Mouse (Mus musculus) lung, adult 18-20 months (tissue): Measurements from ENCODE around the gene AY074887.
"Not testable (repeated sequence)": the region's sequence is repeated elsewhere in the genome, so short reads cannot be mapped to it uniquely, and the experiment has no call there.

Experiments used
- DNase-seq, 2 experiments: peaks; one replicate each; pipeline ENCODE4 v3.0.0; 2022; ENCODE audit warnings: mixed read lengths in 2 of 2

Gene AY074887

DNA sequence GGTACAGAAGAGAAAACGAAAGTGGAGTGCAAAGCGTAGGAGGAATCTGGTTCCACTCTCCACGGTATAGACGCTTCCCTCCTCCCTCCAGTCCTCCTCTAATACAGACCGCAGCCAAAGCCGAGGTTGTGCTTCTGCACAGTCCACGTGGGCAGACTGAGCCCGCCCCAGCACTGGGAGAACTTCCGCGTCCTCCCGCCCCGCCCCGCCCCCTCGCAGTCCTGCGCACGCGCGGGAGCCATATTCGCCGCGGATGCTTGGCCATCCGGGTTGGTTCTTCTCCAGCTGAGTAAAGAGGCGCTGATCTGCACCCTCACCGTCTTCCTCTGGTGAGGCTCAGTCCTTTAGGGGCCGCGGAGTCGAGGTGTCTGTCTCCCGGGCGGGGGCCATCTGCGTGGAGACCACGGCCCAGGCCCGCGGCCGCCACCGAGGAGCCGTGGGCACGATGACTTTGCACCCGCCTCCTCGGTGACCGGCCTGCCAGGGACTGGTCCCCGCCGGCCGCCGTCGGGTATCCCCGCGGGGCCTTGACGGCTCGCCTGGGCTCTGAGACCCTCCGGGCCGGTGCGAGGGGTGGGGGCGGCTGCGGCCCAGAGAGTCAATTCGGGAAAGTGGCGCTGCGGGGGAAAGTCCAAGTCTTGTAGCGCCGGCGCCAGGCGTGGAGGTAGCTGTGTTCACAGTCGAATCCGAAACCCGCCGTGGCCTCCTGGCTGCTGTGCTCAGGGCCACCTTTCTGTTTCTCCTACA is at the start of gene AY074887, which contains the start of gene Psma4:
AY074887 (minus strand) TSS at position 424 of the 747 bp plus-strand sequence.
Psma4 (plus strand) TSS at position 216 of the 747 bp plus-strand sequence.
- peak; percentile 90 to 94 for DNase-seq

DNA sequence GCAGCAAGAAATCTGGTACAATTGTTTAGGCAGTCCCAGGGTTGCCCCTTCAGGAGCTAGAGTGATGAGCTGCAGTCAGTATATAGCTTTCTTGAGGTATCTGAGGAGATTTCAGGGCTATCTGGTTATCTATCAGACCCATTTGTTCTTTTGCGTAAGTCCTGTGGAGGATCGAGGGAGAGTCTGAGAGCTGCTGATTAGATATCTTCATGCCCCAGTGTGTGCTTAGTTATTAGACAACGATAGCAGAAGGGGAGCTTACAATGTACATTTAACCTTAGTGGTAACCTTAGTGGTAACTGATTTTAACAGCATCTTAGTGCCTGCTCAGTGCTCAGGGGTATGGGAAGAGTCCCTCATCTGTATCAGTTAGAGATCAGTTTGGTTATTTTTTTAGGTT is 44.8 kb upstream of the AY074887 start:
- no peak for DNase-seq

DNA sequence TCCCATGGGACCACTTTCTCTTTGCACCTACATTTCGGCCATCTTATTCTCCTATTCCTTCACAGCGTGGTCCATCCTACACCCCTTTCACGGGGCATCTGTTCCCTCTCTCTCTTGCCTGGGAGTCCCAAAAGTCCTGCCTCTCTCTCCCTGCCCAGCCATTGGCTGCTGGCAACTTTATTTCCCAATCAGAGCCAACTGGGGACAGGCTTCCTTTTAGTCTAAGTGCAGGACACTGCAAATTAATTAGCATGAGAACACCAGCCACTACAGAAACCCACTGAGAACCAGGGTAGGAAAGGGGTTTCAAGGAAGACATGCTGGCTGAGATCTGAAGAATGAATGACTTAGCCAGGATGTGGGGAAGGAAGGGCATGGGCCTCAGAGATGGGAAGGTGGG is 43.6 kb upstream of the AY074887 start:
- no peak for DNase-seq

DNA sequence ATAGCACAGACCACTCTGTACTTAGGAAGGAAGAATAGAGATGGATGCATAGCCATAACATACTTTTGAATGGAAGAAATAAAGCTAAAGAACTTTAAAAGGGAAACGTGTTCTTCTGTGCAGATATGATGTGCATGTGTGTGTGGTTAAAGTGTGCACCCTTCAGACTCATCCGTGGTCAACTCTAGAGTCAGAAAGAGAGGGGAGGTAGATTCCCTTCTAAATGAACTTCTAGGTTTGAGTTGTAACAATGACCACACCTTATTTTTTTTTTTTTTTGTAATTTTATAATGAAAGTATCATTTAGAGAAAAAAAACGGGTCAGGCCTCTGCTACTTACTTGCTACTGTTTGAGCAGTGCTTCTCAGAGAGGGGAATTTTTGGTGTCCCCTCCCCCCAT is 39.6 kb upstream of the AY074887 start:
- DNase-seq, result no peak

DNA sequence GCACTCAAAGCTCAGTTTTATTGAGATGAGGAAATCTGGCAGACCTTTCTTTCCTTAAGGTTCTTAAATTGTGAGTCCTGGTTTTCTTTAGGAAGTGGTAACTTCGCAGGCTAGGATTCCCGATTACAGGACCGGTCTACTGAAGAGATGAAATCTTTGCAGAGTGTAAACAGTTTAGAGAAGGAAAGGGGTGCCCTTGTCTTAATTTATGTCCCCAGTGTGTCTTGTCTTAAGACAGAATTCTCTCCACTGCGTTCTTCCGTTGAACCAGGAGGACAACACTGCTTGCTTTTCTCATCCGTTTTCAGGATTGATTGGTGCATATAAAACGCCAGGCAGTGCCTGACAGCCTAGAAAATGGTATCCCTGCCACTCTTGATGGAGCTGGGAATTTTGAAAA is 31.6 kb upstream of the AY074887 start:
- DNase-seq, result no peak

DNA sequence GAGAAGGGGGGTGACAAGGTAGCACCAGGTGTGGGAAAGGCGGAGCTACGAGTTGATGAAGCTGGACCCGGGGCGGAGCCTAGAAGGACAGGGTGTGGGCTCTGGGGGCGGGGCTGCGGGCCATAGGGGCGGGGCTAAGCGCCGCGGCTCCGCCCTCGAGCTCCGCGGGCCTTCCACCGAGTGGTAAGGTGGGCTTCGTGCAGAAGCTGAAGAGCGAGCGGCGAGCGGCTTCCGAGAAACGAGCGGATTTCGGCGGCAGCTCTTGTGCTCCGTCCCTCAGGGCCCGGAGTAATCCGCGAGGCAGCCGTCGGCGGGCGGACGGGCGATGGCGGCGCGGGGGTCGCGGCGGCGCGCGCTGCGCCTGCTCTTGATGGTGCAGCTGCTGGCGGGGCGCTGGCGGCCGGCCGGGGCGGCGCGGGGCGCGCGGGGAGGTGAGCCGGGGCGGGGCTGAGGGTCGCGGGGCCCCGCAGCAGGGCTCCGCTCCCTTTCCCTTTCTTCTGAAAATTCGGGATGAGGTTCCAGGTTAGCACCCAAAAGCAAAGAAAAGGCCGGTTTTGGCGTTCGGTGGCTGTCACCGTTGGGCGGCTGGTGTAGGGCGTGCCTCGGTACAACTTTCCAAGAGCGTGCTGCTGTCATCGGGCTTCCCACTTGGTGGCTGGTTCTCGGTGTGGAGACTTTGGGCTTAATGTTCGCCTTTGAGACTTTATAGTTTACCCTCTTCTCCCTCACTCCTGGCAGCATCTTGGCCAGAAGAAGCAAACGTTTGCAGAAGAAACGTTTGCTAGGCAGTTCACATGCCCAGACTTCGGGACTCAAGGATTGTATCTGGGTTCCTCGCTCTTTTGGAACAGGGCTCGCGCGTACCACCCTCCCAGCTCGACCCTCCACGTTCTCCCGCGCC is 30.7 kb upstream of the AY074887 start:
- DNase-seq, result peak; percentile 23 to 39

DNA sequence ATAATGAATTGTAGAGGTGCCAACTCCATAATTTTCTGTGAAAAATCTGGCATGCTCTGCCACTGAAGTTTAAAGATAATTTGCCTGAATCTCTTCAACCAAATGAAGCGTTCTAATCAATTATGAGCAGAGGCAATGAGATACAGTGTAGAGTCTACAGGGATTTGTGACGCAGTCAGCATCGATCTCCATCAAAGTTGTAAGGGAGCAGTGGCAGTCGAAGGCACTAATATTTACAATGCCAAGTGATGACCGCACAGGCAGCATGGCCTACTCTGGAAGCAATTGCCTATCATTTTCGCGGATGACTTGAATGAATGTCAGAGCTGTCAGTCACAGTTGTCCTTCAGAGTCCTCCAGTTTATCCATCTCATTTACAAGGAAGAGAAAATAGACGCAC is 29.9 kb upstream of the AY074887 start, which contains the start of gene Chrna5:
Chrna5 (plus strand) TSS at position 207 of the 400 bp plus-strand sequence.
- DNase-seq, result no peak

DNA sequence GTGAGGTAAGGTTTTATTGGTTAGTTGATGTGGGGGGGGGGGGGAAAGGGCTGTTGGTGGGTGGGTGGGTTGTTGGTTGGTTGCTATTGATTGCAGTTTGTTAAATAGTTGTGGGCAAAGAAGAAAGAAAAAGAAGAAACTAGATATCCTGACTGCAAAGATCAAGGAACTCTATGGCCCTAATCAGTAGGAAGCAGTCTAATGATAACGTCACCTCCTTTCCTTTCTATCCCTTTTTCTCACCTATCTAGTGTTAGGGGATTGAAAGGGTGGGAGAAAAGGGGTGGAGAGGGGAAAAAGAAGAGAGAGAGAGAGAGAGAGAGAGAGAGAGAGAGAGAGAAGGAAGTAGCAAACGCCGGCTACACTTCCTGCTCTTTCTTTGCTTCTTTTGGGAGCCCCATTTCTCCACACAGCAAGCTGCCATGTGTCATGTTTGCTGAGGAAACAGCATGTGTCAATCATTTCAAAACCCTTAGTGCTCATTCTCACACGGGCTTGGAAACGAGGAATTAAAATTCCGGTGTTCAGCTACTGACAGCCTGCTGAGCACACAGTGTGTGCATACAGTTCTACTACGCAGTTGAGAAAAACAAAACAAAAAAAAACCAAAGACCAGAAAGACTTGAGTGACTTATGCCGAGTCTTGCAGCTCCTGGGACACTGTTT is 19.3 kb upstream of the AY074887 start:
- DNase-seq, result no peak

DNA sequence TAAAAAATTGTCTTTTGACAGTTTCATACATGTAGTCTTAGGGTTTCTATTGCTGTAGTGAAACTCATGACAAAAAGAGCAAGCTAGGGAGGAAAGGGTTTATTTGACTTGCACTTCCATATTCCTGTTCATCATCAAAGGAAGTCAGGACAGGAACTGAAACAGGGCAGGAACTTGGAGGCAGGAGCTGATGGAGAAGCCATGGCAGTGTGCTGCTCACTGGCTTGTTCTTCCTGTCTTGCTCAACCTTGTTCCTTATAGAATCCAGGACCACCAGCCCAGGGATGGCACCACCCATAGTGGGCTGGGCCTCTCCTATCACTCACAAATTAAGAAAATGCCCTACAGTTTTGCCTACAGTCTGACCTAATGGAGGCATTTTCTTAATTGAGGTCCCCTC is 12.9 kb upstream of the AY074887 start:
- no peak for DNase-seq

DNA sequence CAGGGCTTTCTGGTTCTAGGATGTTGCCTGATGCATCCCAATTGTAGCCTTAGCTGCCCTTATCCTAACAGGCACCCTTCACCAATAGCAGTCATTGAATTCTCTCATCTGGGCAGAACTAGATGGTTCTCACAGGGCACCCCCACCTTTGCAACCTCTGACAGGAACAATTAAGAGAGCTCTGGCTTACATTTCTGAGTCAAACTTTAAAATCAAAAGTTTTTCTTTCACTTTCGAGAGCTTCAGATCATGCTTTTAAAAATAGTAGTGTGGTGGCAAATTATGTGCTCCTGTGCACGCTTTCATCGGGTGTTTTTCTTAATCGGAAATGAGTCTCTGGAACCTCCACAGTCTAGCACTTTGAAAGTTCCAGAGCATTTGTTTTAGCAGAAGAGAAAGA is 10.3 kb upstream of the AY074887 start:
- DNase-seq, result no peak

DNA sequence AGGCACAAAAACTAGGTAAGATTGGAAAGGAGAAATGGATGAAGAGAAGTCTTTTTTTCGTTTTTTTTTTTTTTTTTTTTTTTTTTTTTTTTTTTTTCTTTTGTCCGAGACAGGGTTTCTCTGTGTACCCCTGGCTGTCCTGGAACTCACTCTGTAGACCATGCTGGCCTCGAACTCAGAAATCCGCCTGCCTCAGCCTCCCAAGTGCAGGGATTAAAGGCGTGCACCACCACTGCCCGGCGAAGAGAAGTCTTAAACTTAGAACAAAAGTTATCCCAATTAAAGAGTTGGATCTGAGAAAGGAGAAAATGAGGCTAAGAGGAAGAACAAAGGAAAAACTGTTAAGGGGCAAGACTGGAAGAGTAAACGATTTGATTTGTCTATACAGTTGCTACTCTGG is 636 bp downstream of the AY074887 start:
- not testable (repeated sequence) for DNase-seq

DNA sequence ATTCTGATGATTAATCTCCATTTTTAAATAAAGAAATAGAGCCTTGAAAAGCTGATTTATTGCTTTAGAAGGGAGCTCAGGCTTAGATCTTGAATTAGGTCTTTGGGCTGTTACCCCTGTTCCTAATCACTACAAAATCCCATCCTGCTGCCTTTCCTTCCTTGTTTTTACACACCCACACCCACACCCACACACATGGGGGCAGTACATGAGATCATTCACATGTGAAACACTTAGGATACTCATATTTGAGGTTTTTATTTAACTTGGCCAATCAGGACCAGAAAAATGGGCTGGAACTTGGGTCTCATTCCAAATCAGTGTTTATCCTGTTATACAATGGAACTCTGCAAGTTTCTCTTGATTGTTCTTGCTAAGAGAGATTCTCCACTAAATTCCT is 1.3 kb downstream of the AY074887 start:
- peak; percentile 7 to 25 for DNase-seq

DNA sequence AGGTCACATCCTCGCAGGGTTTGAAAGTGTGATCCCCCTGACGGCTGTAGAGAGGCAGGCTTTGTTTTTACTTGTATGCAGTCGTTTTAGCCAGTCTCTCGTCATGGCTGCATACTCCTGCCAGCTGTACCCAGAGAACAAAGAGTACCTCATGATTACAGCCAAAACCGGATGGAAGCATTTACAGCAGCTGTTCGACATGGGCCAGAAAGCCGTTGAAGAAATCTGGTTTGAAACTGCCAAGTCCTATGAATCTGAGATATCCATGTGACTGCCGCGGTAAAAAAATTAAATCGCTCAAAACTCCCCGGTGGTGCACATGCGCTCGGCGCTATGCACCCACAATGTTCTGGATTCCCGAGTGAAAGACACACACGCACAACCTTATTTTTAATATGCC is 4.5 kb downstream of the AY074887 start:
- DNase-seq, result no peak

DNA sequence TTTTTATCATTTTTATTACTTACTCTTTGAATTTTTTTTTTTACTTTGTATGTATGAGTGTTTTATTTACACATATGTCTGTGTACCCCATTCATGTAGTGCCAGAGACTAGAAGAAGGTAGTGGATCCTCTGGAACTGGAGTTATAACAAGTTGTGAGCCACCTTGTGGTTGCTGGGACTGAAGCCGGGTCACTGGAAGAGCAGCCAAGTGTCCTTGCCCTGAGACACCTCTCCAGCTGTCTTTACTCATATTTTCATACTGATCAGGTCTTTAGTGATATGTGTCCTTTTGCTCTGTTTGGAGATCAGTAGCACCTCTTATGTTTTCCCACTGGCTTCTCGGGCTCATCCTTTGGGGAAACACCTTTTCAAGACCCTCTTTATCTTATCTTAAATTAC is 6.3 kb downstream of the AY074887 start:
- no peak for DNase-seq

DNA sequence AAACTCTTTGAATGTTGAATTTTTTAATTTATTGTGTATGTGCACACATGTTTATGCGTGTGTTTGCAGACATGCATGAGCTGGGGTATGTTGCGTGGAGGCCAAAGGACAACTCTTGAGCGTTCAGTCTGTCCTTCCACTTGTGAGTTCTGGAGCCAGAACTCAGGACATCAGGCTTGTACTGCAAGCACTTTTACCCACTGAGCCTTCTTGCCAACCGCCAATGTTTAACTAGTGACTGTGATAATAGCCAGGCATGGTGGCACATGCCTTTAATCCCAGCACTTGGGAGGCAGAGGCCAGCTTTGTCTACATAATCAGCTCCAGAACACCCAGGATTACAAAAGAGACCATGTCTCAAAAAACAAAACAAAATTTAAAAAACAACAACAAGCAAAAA is 8.7 kb downstream of the AY074887 start:
- no peak for DNase-seq

DNA sequence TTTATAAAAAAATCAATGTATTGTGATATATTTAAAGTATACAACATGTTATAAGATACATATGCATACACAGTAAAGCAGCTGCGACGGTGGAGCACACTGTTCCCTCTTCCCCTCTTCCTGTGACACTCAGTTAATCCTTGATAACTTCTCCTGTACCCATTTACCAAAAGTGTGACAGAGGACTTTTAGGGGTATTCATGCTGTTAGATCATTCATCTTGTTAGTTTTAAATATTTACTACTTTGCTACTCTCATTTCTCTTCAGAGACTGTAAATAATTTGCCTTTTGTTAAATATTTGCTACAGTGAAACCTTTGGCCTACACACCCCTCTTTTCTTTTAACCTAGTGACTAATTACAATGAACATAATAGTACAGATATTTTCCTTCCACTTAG is 18.4 kb downstream of the AY074887 start:
- DNase-seq, result no peak

DNA sequence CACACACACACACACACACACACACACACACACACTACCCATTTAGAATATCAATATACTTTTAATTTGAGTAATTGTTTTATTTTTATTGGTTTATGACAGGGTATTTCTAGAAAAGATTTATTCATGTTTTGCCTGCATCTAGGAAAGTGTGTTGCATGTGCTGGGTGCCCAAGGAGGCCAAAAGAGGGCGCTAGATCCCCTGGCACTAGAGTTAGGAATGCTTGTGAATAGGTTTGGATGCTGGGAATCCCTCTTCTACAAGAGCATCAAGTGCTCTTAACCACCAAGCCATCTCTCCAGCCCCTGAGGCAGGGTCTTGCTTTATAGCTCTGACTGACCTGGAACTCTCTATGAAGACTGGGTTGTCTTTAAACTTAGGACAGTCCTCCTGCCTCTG is 19.0 kb downstream of the AY074887 start:
- no peak for DNase-seq

DNA sequence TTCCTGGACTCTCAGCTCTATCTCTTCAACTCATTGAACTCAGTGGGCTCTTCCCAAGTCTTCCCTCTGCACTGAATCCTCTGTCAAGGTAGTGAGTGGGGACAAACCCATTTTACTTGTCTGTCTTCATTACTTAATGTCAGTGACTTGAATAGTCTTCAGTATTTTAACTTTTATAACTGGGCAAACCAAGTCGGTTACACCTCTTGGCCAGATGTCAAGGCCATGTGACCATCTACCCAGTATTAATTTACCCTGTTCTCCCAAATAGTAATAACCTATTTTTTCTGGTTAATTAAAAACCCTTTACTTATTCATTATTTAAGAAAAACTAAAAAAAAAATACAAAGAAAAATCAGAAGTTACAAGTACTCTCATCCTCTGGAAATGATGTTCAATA is 20.1 kb downstream of the AY074887 start:
- no peak for DNase-seq

DNA sequence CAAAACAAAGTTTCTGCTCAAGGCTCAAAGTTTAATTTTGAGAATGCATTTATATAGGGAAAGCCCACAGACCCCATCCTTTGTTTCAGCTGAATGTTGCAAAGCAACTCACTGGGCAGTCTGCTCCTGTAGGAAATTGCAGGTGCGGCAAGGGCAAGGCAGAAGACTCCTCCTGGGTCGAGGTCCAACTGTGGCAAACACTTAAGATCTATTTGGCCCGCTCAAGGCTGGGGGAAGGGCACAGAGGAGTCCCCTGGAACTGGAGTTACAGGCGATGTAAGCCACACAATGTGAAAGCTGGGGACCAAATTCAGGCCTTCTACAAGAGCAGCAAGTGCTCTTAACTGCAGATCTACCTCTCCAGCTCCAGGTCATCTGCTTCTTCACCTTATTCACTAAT is 30.9 kb downstream of the AY074887 start:
- DNase-seq, result no peak

DNA sequence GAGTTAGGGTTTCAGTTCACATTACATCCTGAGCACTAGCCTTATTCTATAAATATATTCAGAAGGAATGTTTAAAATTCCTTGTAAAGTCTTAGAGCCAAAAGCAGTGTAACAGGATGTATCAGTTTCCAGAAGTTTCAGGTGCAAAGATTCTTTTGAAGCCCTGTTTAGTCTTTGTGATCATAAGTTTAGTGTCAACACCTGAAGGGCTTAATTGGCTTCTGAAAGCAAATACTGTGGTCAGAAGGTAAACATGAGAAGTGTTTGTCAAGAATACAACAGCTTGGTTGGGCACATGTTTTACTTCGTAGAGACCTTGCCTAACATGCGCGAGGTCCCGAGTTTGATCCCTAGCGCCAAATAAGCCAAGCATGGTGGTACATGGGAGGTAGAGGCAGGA is 32.0 kb downstream of the AY074887 start:
- DNase-seq, result peak in 1 of 2 experiments; percentile 45

DNA sequence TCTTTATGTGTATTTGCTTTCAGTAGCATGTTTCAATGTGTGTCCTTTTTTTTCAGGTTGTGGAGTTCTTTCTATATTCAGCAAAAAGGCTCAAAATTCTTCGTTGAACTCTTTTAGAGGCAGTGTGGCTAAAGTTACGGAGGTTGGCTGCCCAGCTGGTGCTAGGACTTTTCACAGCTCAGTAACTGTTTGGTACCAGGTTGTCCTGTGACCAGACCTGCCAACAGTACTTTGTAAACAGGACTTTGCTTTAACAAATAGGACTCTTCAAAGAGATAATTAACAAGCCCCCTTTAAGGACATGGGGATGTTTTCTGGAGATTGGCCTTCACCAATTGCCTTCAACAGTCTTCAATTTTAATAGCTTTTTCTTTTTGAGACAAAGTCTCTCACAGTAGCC is 32.6 kb downstream of the AY074887 start:
- DNase-seq, result no peak

DNA sequence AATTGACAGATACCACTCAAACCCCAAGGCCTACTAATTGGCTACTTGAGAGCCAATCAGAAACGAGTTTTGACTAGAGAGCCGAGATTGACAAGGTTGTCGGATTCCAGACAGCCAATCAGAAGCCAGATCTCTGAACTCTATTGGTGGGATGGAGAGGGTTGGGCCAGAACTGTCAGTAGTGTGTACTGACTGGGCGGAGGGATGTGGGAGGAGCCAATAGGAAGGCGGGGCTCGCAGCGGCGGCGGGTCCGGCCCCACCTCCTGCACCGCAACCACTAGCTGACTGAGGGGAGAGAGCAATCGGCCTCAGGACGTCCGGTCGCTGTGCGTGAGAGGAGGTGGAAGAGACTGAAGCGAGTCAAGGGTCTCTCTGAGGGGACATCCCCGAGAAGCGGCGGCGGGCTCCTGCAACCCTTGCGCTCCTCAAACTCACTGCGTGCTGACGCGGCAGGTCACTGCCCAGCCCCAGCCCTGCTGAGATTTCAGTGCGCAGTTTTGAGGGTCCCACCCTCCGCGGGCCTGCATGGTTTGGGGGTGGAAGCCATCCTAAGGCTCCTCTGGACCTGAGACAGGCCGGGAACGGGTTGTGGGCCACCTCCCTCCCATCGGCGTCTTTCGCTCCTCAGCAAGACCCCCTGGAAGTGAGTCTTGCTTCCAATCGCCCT is 33.7 kb downstream of the AY074887 start, which contains the start of gene Hykk:
Hykk (plus strand) TSS at position 274 of the 668 bp plus-strand sequence.
- peak; percentile 90 to 93 for DNase-seq

DNA sequence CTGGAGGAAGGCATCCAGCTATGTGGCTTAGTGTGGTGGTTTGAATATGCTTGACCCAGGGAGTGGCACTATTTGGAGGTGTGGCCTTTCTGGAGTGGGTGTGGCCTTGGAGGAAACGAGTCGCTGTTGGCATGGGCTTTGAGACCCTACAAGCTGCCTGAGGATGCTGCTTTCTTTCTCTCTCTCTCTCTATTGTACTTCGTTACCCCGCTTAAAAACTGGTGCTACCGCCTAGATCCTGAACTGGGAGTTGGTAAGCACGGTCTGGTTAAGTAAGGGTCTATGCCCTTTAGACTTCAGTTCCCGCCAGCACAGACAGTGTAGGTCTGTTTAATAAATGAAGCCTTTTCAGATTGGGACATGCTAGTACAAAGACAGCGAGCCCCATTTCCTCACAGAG is 34.4 kb downstream of the AY074887 start:
- DNase-seq, result no peak
